Mouse (Mus musculus): Measurements from ENCODE around the gene Mblac2. TPM values are rescaled to one million over a fixed set of nuclear protein-coding genes. Genes with fewer than 3 reads are reported as not detected.

The Mblac2 gene
- 1 to 10 TPM; 3.1 to 5.1 TPM for total RNA-seq (2023)

DNA sequence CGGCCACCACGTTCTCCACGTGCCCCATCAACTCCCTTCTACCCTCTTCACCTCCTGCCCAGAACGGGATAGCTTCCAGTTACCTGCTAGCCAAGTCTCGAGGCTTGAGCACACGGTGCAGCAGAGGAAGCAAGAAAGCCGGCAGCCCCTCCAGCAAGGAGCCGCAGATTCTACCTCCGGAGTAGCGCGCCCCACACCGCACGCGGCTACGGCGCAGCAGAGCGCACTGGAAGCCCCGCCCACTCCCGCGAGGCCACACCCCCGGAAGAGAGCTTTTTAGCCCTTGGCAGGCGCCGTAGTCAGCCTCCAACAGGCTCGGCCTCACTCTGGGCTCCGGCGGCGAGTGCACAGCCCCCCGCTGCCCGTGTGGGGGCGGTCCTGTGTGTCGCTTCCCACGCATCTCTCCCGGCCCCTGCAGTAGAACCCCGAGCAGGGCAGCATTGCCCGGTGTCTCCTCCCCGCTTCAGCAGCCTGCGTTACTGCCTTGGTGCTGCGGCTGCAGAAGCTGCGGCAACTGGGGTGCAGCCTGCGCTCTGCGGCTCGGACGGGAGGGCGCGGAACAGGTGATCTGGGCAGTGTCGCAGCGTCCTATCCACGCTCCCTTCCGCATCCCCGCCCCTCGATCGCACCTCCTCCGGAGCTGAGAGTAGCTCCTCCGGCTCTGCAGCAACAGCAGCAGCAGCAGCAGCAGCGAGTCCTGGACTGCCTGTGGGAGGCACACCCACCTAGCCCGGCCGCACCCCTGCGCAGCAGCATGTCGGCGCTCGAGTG is at the start of gene Mblac2, which contains the start of gene Polr3g:
Gene Mblac2, plus strand, starts transcription at position 567 of the 771 bp plus-strand sequence.
Gene Polr3g, minus strand, starts transcription at position 239 of the 771 bp plus-strand sequence.

DNA sequence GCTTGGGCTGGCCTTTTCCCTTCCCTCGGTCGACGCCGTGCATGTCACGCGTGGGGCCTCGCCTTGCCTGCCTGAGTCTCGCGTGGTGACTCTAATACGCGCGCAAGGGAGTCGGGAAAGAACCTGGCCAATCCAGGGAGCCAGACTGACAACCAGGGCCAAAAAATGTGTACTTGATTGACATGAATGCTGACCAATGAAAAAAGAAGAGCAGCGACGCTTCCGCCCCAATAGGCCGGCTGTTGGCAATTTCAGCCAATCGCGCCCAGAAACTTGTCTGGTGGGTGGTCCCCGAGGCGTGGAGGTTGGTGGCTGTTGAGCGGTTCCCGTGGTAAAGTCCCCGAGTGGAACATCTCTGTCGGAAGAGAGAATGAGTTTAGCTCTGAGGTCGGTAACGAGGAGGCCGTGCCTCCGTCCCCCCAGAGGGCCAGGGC is 71.8 kb downstream of the Mblac2 start, which contains the start of gene Cetn3:
Gene Cetn3, plus strand, starts transcription at position 107 of the 434 bp plus-strand sequence.

Other genes with a start within 250 kb of the Mblac2 start
- under 1 TPM; 0.22 to 0.75 TPM for gene Adgrv1, start 78.2 kb upstream of the Mblac2 start, total RNA-seq (2023)
- 10 to 100 TPM; 17.1 to 20.5 TPM for gene Lysmd3, start 53.7 kb upstream of the Mblac2 start, total RNA-seq (2023)
- 1 to 10 TPM; 1.9 to 3.9 TPM for gene Polr3g, start 328 bp upstream of the Mblac2 start, total RNA-seq (2023)
- gene Cetn3, start 71.7 kb downstream of the Mblac2 start, total RNA-seq (2023): 10 to 100 TPM; 49.4 to 51.3 TPM

Data from neutrophil, adult 83 days (primary cell).